Mouse (Mus musculus): ENCODE results near the gene Vamp8. TPM values are rescaled to one million over a fixed set of nuclear protein-coding genes. Genes with fewer than 3 reads are reported as not detected.

The Vamp8 gene
- polyA plus RNA-seq, 1 experiment from 2014 or later, result 217 TPM

- no peaks in the 10 kb centered on the region for H3K9me3 ChIP-seq (ENCODE audit: control insufficient read depth, low read length)
- no peak overlapping the region for H3K9ac ChIP-seq (ENCODE audit: low read length)
- no peak for ATAC-seq (ENCODE audit: low read depth)
- no peak overlapping the region for H3K27ac ChIP-seq (ENCODE audit: low read length)
- no peaks in the 10 kb centered on the region for H3K4me1 ChIP-seq (replicated peaks; ENCODE audit: control insufficient read depth, insufficient read depth, low read length)
- no peaks in the 10 kb centered on the region for H3K27me3 ChIP-seq (ENCODE audit: control insufficient read depth, insufficient read depth, low read depth, low read length)
- no peak overlapping the region for H3K4me3 ChIP-seq (ENCODE audit: low read length)
- H3K4me2 ChIP-seq (ENCODE audit: low read depth, low read length), result no peak overlapping the region
- 94% methylated on average over 11 of the region's 11 CpGs for WGBS
- peaks cover 52% of the 10 kb centered on the region for H3K36me3 ChIP-seq (ENCODE audit: control insufficient read depth, insufficient read depth, low read length)
These were observed 35.1 kb upstream of the Vamp8 start for GRCm38 (mm10) chr6:72425646-72426045.

GRCm38 (mm10) chr6:72420901-72421300, 30.4 kb upstream of the Vamp8 start:
- H3K4me2 ChIP-seq (ENCODE audit: low read depth, low read length), result no peak overlapping the region
- no peaks in the 10 kb centered on the region for H3K27me3 ChIP-seq (ENCODE audit: control insufficient read depth, insufficient read depth, low read depth, low read length)
- no peaks in the 10 kb centered on the region for H3K9me3 ChIP-seq (ENCODE audit: control insufficient read depth, low read length)
- WGBS, result 78% methylated on average over 10 of the region's 10 CpGs
- no peak overlapping the region for H3K9ac ChIP-seq (ENCODE audit: low read length)
- ATAC-seq (ENCODE audit: low read depth), result no peak
- peaks cover 7% of the 10 kb centered on the region for H3K4me1 ChIP-seq (replicated peaks; ENCODE audit: control insufficient read depth, insufficient read depth, low read length)
- H3K36me3 ChIP-seq (ENCODE audit: control insufficient read depth, insufficient read depth, low read length), result peaks cover 48% of the 10 kb centered on the region
- no peak overlapping the region for H3K4me3 ChIP-seq (ENCODE audit: low read length)
- H3K27ac ChIP-seq (ENCODE audit: low read length), result no peak overlapping the region

- peaks cover 37% of the 10 kb centered on the region for H3K36me3 ChIP-seq (ENCODE audit: control insufficient read depth, insufficient read depth, low read length)
These were observed 29.3 kb upstream of the Vamp8 start for GRCm38 (mm10) chr6:72419806-72420205.

GRCm38 (mm10) chr6:72418279-72418678, 27.8 kb upstream of the Vamp8 start:
- Histone ChIP-seq H3K9me3 (ENCODE audit: control insufficient read depth, low read length) (no peaks in the 10 kb centered on the region), H3K9ac (ENCODE audit: low read length) (no peak overlapping the region), H3K4me2 (ENCODE audit: low read depth, low read length) (no peak overlapping the region), H3K4me3 (ENCODE audit: low read length) (no peak overlapping the region), H3K36me3 (ENCODE audit: control insufficient read depth, insufficient read depth, low read length) (peaks cover 24% of the 10 kb centered on the region), H3K27ac (ENCODE audit: low read length) (no peak overlapping the region), H3K27me3 (ENCODE audit: control insufficient read depth, insufficient read depth, low read depth, low read length) (no peaks in the 10 kb centered on the region), H3K4me1 (replicated peaks; ENCODE audit: control insufficient read depth, insufficient read depth, low read length) (peaks cover 20% of the 10 kb centered on the region)
- WGBS, result 88% methylated on average over 4 of the region's 4 CpGs
- ATAC-seq (ENCODE audit: low read depth), result no peak

More at GRCm38 (mm10) chr6:72419806-72420205, 29.3 kb upstream of the Vamp8 start:
- Histone ChIP-seq H3K9ac (ENCODE audit: low read length) (no peak overlapping the region), H3K4me3 (ENCODE audit: low read length) (no peak overlapping the region), H3K4me1 (replicated peaks; ENCODE audit: control insufficient read depth, insufficient read depth, low read length) (peaks cover 17% of the 10 kb centered on the region), H3K27me3 (ENCODE audit: control insufficient read depth, insufficient read depth, low read depth, low read length) (no peaks in the 10 kb centered on the region), H3K9me3 (ENCODE audit: control insufficient read depth, low read length) (no peaks in the 10 kb centered on the region), H3K4me2 (ENCODE audit: low read depth, low read length) (no peak overlapping the region), H3K27ac (ENCODE audit: low read length) (no peak overlapping the region)
- WGBS, result 89% methylated on average over 1 of the region's 1 CpGs
- no peak for ATAC-seq (ENCODE audit: low read depth)

GRCm38 (mm10) chr6:72415964-72416772, 25.7 kb upstream of the Vamp8 start:
- 57% methylated on average over 7 of the region's 7 CpGs for WGBS
- Histone ChIP-seq H3K9ac (ENCODE audit: low read length) (peak overlapping the region; percentile 29; the same call in 1 of the 2 replicates), H3K4me1 (replicated peaks; ENCODE audit: control insufficient read depth, insufficient read depth, low read length) (peaks cover 20% of the 10 kb centered on the region), H3K4me2 (ENCODE audit: low read depth, low read length) (peak overlapping the region; percentile 85), H3K36me3 (ENCODE audit: control insufficient read depth, insufficient read depth, low read length) (peaks cover 19% of the 10 kb centered on the region), H3K27me3 (ENCODE audit: control insufficient read depth, insufficient read depth, low read depth, low read length) (no peaks in the 10 kb centered on the region), H3K9me3 (ENCODE audit: control insufficient read depth, low read length) (no peaks in the 10 kb centered on the region), H3K4me3 (ENCODE audit: low read length) (no peak overlapping the region), H3K27ac (ENCODE audit: low read length) (no peak overlapping the region)
- no peak for ATAC-seq (ENCODE audit: low read depth)

- ATAC-seq (ENCODE audit: low read depth), result no peak
- H3K4me1 ChIP-seq (replicated peaks; ENCODE audit: control insufficient read depth, insufficient read depth, low read length), result peaks cover 20% of the 10 kb centered on the region
- no peaks in the 10 kb centered on the region for H3K27me3 ChIP-seq (ENCODE audit: control insufficient read depth, insufficient read depth, low read depth, low read length)
- no peaks in the 10 kb centered on the region for H3K9me3 ChIP-seq (ENCODE audit: control insufficient read depth, low read length)
- H3K36me3 ChIP-seq (ENCODE audit: control insufficient read depth, insufficient read depth, low read length), result peaks cover 14% of the 10 kb centered on the region
- H3K27ac ChIP-seq (ENCODE audit: low read length), result no peak overlapping the region
- WGBS, result 78% methylated on average over 5 of the region's 5 CpGs
- H3K4me3 ChIP-seq (ENCODE audit: low read length), result peak overlapping the region; percentile 89
- peak overlapping the region; percentile 85 for H3K4me2 ChIP-seq (ENCODE audit: low read depth, low read length)
- peak overlapping the region; percentile 88 for H3K9ac ChIP-seq (ENCODE audit: low read length)
These were observed 24.7 kb upstream of the Vamp8 start for GRCm38 (mm10) chr6:72415181-72415580.

GRCm38 (mm10) chr6:72414076-72414756, 23.7 kb upstream of the Vamp8 start, which contains the start of gene Ggcx:
TSS of gene Ggcx (plus strand) at chr6:72414308.
- H3K27ac ChIP-seq (ENCODE audit: low read length), result peak within 1 kb of the TSS; percentile 69
- H3K4me3 ChIP-seq (ENCODE audit: low read length), result peak within 1 kb of the TSS; percentile 89
- peak within 1 kb of the TSS; percentile 85 for H3K4me2 ChIP-seq (ENCODE audit: low read depth, low read length)
- H3K4me1 ChIP-seq (replicated peaks; ENCODE audit: control insufficient read depth, insufficient read depth, low read length), result peaks cover 20% of the 10 kb centered on the region
- peak; percentile 97 for ATAC-seq (ENCODE audit: low read depth)
- H3K9ac ChIP-seq (ENCODE audit: low read length), result peak within 1 kb of the TSS; percentile 88
- H3K36me3 ChIP-seq (ENCODE audit: control insufficient read depth, insufficient read depth, low read length), result peaks cover 14% of the 10 kb centered on the region
- WGBS, result 1% methylated on average over 33 of the region's 33 CpGs
- H3K9me3 ChIP-seq (ENCODE audit: control insufficient read depth, low read length), result no peaks in the 10 kb centered on the region
- no peaks in the 10 kb centered on the region for H3K27me3 ChIP-seq (ENCODE audit: control insufficient read depth, insufficient read depth, low read depth, low read length)

GRCm38 (mm10) chr6:72410518-72410917, 20.0 kb upstream of the Vamp8 start:
- Histone ChIP-seq H3K9me3 (ENCODE audit: control insufficient read depth, low read length) (no peaks in the 10 kb centered on the region), H3K27ac (ENCODE audit: low read length) (no peak overlapping the region), H3K9ac (ENCODE audit: low read length) (no peak overlapping the region), H3K4me3 (ENCODE audit: low read length) (no peak overlapping the region), H3K4me1 (replicated peaks; ENCODE audit: control insufficient read depth, insufficient read depth, low read length) (peaks cover 10% of the 10 kb centered on the region), H3K4me2 (ENCODE audit: low read depth, low read length) (no peak overlapping the region), H3K36me3 (ENCODE audit: control insufficient read depth, insufficient read depth, low read length) (no peaks in the 10 kb centered on the region), H3K27me3 (ENCODE audit: control insufficient read depth, insufficient read depth, low read depth, low read length) (no peaks in the 10 kb centered on the region)
- ATAC-seq (ENCODE audit: low read depth), result no peak
- 81% methylated on average over 7 of the region's 7 CpGs for WGBS

GRCm38 (mm10) chr6:72410003-72410402, 19.5 kb upstream of the Vamp8 start:
- Histone ChIP-seq H3K27ac (ENCODE audit: low read length) (no peak overlapping the region), H3K4me3 (ENCODE audit: low read length) (no peak overlapping the region), H3K27me3 (ENCODE audit: control insufficient read depth, insufficient read depth, low read depth, low read length) (no peaks in the 10 kb centered on the region), H3K9ac (ENCODE audit: low read length) (no peak overlapping the region), H3K4me1 (replicated peaks; ENCODE audit: control insufficient read depth, insufficient read depth, low read length) (peaks cover 5% of the 10 kb centered on the region), H3K36me3 (ENCODE audit: control insufficient read depth, insufficient read depth, low read length) (no peaks in the 10 kb centered on the region), H3K9me3 (ENCODE audit: control insufficient read depth, low read length) (no peaks in the 10 kb centered on the region), H3K4me2 (ENCODE audit: low read depth, low read length) (no peak overlapping the region)
- 11% methylated on average over 1 of the region's 1 CpGs for WGBS
- ATAC-seq (ENCODE audit: low read depth), result no peak
